Mouse (Mus musculus) thymus, adult 2 months (tissue): ENCODE data around the gene Mup8.
"Not testable (repeated sequence)": the region's sequence is repeated elsewhere in the genome, so short reads cannot be mapped to it uniquely, and the experiment has no call there.

Experiments
- CTCF ChIP-seq: fragments of 200-500 bp; IDR thresholded peaks from 2 replicates; pipeline ENCODE4 v1.5.1; 2012; ENCODE audit warnings: mild to moderate bottlenecking, control low read depth, low read length, moderate library complexity, borderline replicate concordance; ENCODE audit not compliant: control insufficient read depth, poor library complexity, insufficient read depth; ENCODE audit errors: extremely low read depth
- POLR2A ChIP-seq: fragments of 200-500 bp; IDR thresholded peaks from 2 replicates; pipeline ENCODE4 v1.6.1; 2012; ENCODE audit warnings: mild to moderate bottlenecking, low read length, control low read depth, moderate library complexity; ENCODE audit not compliant: control insufficient read depth, poor library complexity, insufficient read depth; ENCODE audit errors: extremely low read depth

- not testable (repeated sequence) for TF ChIP-seq CTCF, POLR2A
Observed at GRCm38 (mm10) chr4:60265977-60266770, 43.8 kb upstream of the Mup8 start.
